Mouse (Mus musculus): ENCODE results near the gene Rhox2b. TPM values are rescaled to one million over a fixed set of nuclear protein-coding genes. Genes with fewer than 3 reads are reported as not detected.

The Rhox2b gene
- total RNA-seq (2023) = not detected

GRCm38 (mm10) chrX:37411767-37412166, at the start of gene Rhox2b:
Rhox2b (plus strand) TSS chrX:37412067.

GRCm38 (mm10) chrX:37379728-37380127, 32.1 kb upstream of the Rhox2b start, which contains the start of gene Rhox3a2:
Rhox3a2 (plus strand) TSS chrX:37380028.

GRCm38 (mm10) chrX:37390548-37390947, 21.3 kb upstream of the Rhox2b start, which contains the start of gene Rhox4a2:
Rhox4a2 (plus strand) TSS chrX:37390848.

GRCm38 (mm10) chrX:37432194-37432593, 20.3 kb downstream of the Rhox2b start, which contains the start of gene Rhox4b:
Rhox4b (plus strand) TSS chrX:37432494.

GRCm38 (mm10) chrX:37453380-37453779, 41.5 kb downstream of the Rhox2b start, which contains the start of gene Rhox2c:
Rhox2c (plus strand) TSS chrX:37453680.

GRCm38 (mm10) chrX:37458285-37458684, 46.4 kb downstream of the Rhox2b start, which contains the start of gene Rhox3c:
Rhox3c (plus strand) TSS chrX:37458585.

Other genes with a start within 250 kb of the Rhox2b start
- gene Akap14, start 243.2 kb upstream of the Rhox2b start, total RNA-seq (2023) = under 1 TPM in 1 of 2 experiments, not detected in 1; 0.33 TPM
- 100 to 1,000 TPM in 1 of 2 experiments, 10 to 100 TPM in 1; 83.6 to 118 TPM for gene Ndufa1, start 220.9 kb upstream of the Rhox2b start, total RNA-seq (2023)
- 1 to 10 TPM; 3.0 to 3.5 TPM for gene Rnf113a1, start 220.8 kb upstream of the Rhox2b start, total RNA-seq (2023)
- gene Gm9, start 201.0 kb upstream of the Rhox2b start, total RNA-seq (2023) = not detected
- not detected for gene Rhox1, start 189.8 kb upstream of the Rhox2b start, total RNA-seq (2023)
- not detected for gene Rhox2a, start 167.1 kb upstream of the Rhox2b start, total RNA-seq (2023)
- not detected for gene Rhox3a, start 162.1 kb upstream of the Rhox2b start, total RNA-seq (2023)
- gene Rhox4a, start 146.7 kb upstream of the Rhox2b start, total RNA-seq (2023) = not detected
- gene Rhox3a2, start 32.0 kb upstream of the Rhox2b start, total RNA-seq (2023) = not detected
- gene Rhox4a2, start 21.2 kb upstream of the Rhox2b start, total RNA-seq (2023) = not detected
- gene Rhox4b, start 20.4 kb downstream of the Rhox2b start, total RNA-seq (2023) = not detected
- not detected for gene Rhox2c, start 41.6 kb downstream of the Rhox2b start, total RNA-seq (2023)
- not detected for gene Rhox3c, start 46.5 kb downstream of the Rhox2b start, total RNA-seq (2023)
- gene Rhox4c, start 68.3 kb downstream of the Rhox2b start, total RNA-seq (2023) = not detected
- not detected for gene Rhox2d, start 81.4 kb downstream of the Rhox2b start, total RNA-seq (2023)
- gene Rhox4d, start 102.3 kb downstream of the Rhox2b start, total RNA-seq (2023) = not detected
- gene Rhox2e, start 118.4 kb downstream of the Rhox2b start, total RNA-seq (2023) = not detected
- gene Rhox3e, start 130.0 kb downstream of the Rhox2b start, total RNA-seq (2023) = not detected
- not detected for gene Rhox4e, start 145.3 kb downstream of the Rhox2b start, total RNA-seq (2023)
- gene Rhox2f, start 159.3 kb downstream of the Rhox2b start, total RNA-seq (2023) = not detected
- not detected for gene Rhox3f, start 168.9 kb downstream of the Rhox2b start, total RNA-seq (2023)
- gene Rhox4f, start 195.6 kb downstream of the Rhox2b start, total RNA-seq (2023) = not detected
- not detected for gene Rhox3g, start 216.5 kb downstream of the Rhox2b start, total RNA-seq (2023)
- not detected for gene Rhox2g, start 231.4 kb downstream of the Rhox2b start, total RNA-seq (2023)
- not detected for gene Rhox4g, start 239.3 kb downstream of the Rhox2b start, total RNA-seq (2023)

All from T-cell, adult 66 days (primary cell).